Mouse (Mus musculus): ENCODE measurements around the gene Kansl1l. TPM values are rescaled to one million over a fixed set of nuclear protein-coding genes. Genes with fewer than 3 reads are reported as not detected.
"Not testable (repeated sequence)": the region's sequence is repeated elsewhere in the genome, so short reads cannot be mapped to it uniquely, and the experiment has no call there.

Kansl1l gene
- polyA plus RNA-seq, 1 experiment from 2014 or later: 16.1 TPM

GRCm38 (mm10) chr1:66700149-66700692 lies 117.1 kb downstream of the Kansl1l start:
- Histone ChIP-seq H3K9ac (replicated peaks; ENCODE audit: low read depth, low read length) (no peak overlapping the region), H3K27ac (ENCODE audit: low read length) (no peak overlapping the region), H3K4me2 (replicated peaks; ENCODE audit: low read depth, low read length) (peak overlapping the region; percentile 53), H3K4me1 (ENCODE audit: control insufficient read depth, insufficient read depth, low read length) (0 out of 2 replicates have a peak, but pooled peaks cover 6% of the 10 kb centered on the region), H3K27me3 (ENCODE audit: control insufficient read depth, insufficient read depth, low read length) (no peaks in the 10 kb centered on the region), H3K4me3 (ENCODE audit: low read depth, low read length) (peak overlapping the region; percentile 83), H3K9me3 (ENCODE audit: control insufficient read depth, low read depth, low read length) (no peaks in the 10 kb centered on the region), H3K36me3 (ENCODE audit: control insufficient read depth, insufficient read depth, low read length) (no peaks in the 10 kb centered on the region)
- 53% methylated on average over 5 of the region's 5 CpGs for WGBS
- peak; percentile 1; the same call in 1 of the 2 replicates for ATAC-seq (ENCODE audit: insufficient number of reproducible peaks, insufficient read depth, low FRiP score, low read depth)

DNA sequence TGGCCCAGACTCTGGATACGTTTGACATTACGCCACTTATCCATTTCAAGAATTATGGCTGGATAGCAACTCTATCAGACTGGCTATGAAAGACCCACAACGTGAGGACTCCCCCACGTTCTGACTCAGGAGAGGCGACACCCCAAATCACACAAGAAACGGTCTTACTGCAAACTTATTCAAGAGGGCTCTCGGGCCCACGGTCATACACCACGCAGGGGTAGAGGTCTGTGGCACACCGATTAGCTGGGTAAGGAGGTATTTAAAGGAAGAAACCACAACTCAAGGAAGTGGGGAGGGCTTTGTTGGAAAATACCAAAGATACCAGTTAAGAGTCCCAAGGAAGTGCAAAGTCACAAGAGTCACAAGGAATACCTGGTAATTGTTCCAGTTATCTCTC lies 117.7 kb downstream of the Kansl1l start:
- not testable (repeated sequence) for H3K4me2 ChIP-seq (replicated peaks; ENCODE audit: low read depth, low read length); H3K9ac ChIP-seq (replicated peaks; ENCODE audit: low read depth, low read length); ATAC-seq (ENCODE audit: insufficient number of reproducible peaks, insufficient read depth, low FRiP score, low read depth); H3K9me3 ChIP-seq (ENCODE audit: control insufficient read depth, low read depth, low read length); H3K36me3 ChIP-seq (ENCODE audit: control insufficient read depth, insufficient read depth, low read length); H3K4me1 ChIP-seq (ENCODE audit: control insufficient read depth, insufficient read depth, low read length); H3K4me3 ChIP-seq (ENCODE audit: low read depth, low read length); H3K27me3 ChIP-seq (ENCODE audit: control insufficient read depth, insufficient read depth, low read length); H3K27ac ChIP-seq (ENCODE audit: low read length)
- 88% methylated on average over 10 of the region's 10 CpGs for WGBS

DNA sequence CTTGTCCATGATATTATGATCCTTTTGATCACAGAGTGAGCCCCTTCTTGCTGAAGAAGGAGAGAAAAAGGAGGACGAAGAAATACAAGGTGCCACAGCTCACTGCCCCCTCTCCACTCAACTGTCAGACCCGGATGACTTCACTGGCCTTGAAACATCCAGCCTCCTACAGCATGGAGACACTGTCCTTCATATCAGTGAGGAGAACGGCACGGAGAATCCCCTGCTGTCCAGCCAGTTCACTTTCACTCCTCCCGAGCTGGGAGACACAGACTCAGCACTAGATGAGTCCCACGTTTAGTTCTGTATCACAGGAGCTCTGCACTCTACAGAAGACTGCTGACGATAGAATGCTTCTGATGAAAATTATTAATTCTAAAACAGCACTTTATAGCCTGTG lies 122.1 kb downstream of the Kansl1l start:
- H3K27me3 ChIP-seq (ENCODE audit: control insufficient read depth, insufficient read depth, low read length): no peaks in the 10 kb centered on the region
- no peak overlapping the region for H3K4me2 ChIP-seq (replicated peaks; ENCODE audit: low read depth, low read length)
- WGBS: 63% methylated on average over 7 of the region's 7 CpGs
- no peaks in the 10 kb centered on the region for H3K9me3 ChIP-seq (ENCODE audit: control insufficient read depth, low read depth, low read length)
- no peak for ATAC-seq (ENCODE audit: insufficient number of reproducible peaks, insufficient read depth, low FRiP score, low read depth)
- H3K9ac ChIP-seq (replicated peaks; ENCODE audit: low read depth, low read length): no peak overlapping the region
- no peak overlapping the region for H3K27ac ChIP-seq (ENCODE audit: low read length)
- no peaks in the 10 kb centered on the region for H3K4me1 ChIP-seq (ENCODE audit: control insufficient read depth, insufficient read depth, low read length)
- H3K4me3 ChIP-seq (ENCODE audit: low read depth, low read length): no peak overlapping the region
- no peaks in the 10 kb centered on the region for H3K36me3 ChIP-seq (ENCODE audit: control insufficient read depth, insufficient read depth, low read length)

DNA sequence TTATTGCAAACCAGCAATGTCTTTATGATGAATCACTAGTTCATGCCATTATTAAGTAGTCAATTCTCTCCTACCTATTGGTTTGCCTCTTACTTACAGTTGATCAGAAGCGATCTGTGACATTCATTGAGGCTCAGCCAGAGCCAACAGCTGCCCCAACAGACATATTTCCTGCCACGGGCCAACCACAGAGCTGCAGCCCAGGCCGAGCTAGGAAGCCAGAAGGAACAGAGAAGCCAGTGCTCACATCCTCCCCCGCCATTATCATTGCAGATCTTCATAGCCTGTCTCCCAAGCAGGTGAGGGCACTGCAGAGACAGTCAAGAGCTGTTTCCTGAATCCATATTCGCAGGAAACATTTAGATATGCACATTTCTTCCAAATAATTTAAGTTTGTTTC lies 123.1 kb downstream of the Kansl1l start:
- WGBS: 68% methylated on average over 5 of the region's 5 CpGs
- no peak overlapping the region for H3K4me2 ChIP-seq (replicated peaks; ENCODE audit: low read depth, low read length)
- ATAC-seq (ENCODE audit: insufficient number of reproducible peaks, insufficient read depth, low FRiP score, low read depth): no peak
- H3K9me3 ChIP-seq (ENCODE audit: control insufficient read depth, low read depth, low read length): no peaks in the 10 kb centered on the region
- no peaks in the 10 kb centered on the region for H3K4me1 ChIP-seq (ENCODE audit: control insufficient read depth, insufficient read depth, low read length)
- no peak overlapping the region for H3K9ac ChIP-seq (replicated peaks; ENCODE audit: low read depth, low read length)
- no peak overlapping the region for H3K27ac ChIP-seq (ENCODE audit: low read length)
- no peaks in the 10 kb centered on the region for H3K27me3 ChIP-seq (ENCODE audit: control insufficient read depth, insufficient read depth, low read length)
- H3K4me3 ChIP-seq (ENCODE audit: low read depth, low read length): no peak overlapping the region
- H3K36me3 ChIP-seq (ENCODE audit: control insufficient read depth, insufficient read depth, low read length): no peaks in the 10 kb centered on the region

GRCm38 (mm10) chr1:66692780-66693392 lies 124.5 kb downstream of the Kansl1l start:
- H3K9ac ChIP-seq (replicated peaks; ENCODE audit: low read depth, low read length): no peak overlapping the region
- no peak overlapping the region for H3K4me2 ChIP-seq (replicated peaks; ENCODE audit: low read depth, low read length)
- ATAC-seq (ENCODE audit: insufficient number of reproducible peaks, insufficient read depth, low FRiP score, low read depth): no peak
- no peaks in the 10 kb centered on the region for H3K36me3 ChIP-seq (ENCODE audit: control insufficient read depth, insufficient read depth, low read length)
- H3K9me3 ChIP-seq (ENCODE audit: control insufficient read depth, low read depth, low read length): no peaks in the 10 kb centered on the region
- H3K27ac ChIP-seq (ENCODE audit: low read length): no peak overlapping the region
- no peaks in the 10 kb centered on the region for H3K27me3 ChIP-seq (ENCODE audit: control insufficient read depth, insufficient read depth, low read length)
- 82% methylated on average over 8 of the region's 8 CpGs for WGBS
- H3K4me3 ChIP-seq (ENCODE audit: low read depth, low read length): no peak overlapping the region
- no peaks in the 10 kb centered on the region for H3K4me1 ChIP-seq (ENCODE audit: control insufficient read depth, insufficient read depth, low read length)

GRCm38 (mm10) chr1:66692308-66692707 lies 125.1 kb downstream of the Kansl1l start:
- H3K4me2 ChIP-seq (replicated peaks; ENCODE audit: low read depth, low read length): no peak overlapping the region
- no peaks in the 10 kb centered on the region for H3K9me3 ChIP-seq (ENCODE audit: control insufficient read depth, low read depth, low read length)
- ATAC-seq (ENCODE audit: insufficient number of reproducible peaks, insufficient read depth, low FRiP score, low read depth): no peak
- no peak overlapping the region for H3K27ac ChIP-seq (ENCODE audit: low read length)
- 81% methylated on average over 1 of the region's 1 CpGs for WGBS
- H3K9ac ChIP-seq (replicated peaks; ENCODE audit: low read depth, low read length): no peak overlapping the region
- no peaks in the 10 kb centered on the region for H3K4me1 ChIP-seq (ENCODE audit: control insufficient read depth, insufficient read depth, low read length)
- H3K36me3 ChIP-seq (ENCODE audit: control insufficient read depth, insufficient read depth, low read length): no peaks in the 10 kb centered on the region
- H3K27me3 ChIP-seq (ENCODE audit: control insufficient read depth, insufficient read depth, low read length): no peaks in the 10 kb centered on the region
- no peak overlapping the region for H3K4me3 ChIP-seq (ENCODE audit: low read depth, low read length)

DNA sequence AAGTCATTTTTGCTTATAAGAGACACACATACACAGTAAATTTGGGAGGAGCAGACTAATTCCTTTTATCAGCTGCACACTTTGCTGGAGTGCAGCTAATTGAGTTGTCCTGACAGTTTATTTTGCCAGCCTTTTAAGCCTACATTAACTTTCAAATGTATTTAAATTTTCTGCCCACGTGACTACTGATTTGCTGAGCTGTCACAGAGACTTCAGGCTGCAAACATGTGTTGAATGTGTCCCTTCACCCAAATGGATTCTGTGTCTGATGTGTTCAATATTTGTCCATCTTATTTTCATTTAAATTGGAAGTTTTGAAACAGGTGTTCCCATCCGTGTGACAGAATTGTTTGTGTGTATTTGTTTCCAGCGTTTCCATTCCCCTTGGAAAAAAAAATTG lies 125.6 kb downstream of the Kansl1l start:
- Histone ChIP-seq H3K4me1 (ENCODE audit: control insufficient read depth, insufficient read depth, low read length) (no peaks in the 10 kb centered on the region), H3K36me3 (ENCODE audit: control insufficient read depth, insufficient read depth, low read length) (no peaks in the 10 kb centered on the region), H3K9me3 (ENCODE audit: control insufficient read depth, low read depth, low read length) (no peaks in the 10 kb centered on the region), H3K27me3 (ENCODE audit: control insufficient read depth, insufficient read depth, low read length) (no peaks in the 10 kb centered on the region), H3K9ac (replicated peaks; ENCODE audit: low read depth, low read length) (no peak overlapping the region), H3K27ac (ENCODE audit: low read length) (no peak overlapping the region), H3K4me2 (replicated peaks; ENCODE audit: low read depth, low read length) (no peak overlapping the region), H3K4me3 (ENCODE audit: low read depth, low read length) (no peak overlapping the region)
- no peak for ATAC-seq (ENCODE audit: insufficient number of reproducible peaks, insufficient read depth, low FRiP score, low read depth)
- WGBS: 62% methylated on average over 3 of the region's 3 CpGs

DNA sequence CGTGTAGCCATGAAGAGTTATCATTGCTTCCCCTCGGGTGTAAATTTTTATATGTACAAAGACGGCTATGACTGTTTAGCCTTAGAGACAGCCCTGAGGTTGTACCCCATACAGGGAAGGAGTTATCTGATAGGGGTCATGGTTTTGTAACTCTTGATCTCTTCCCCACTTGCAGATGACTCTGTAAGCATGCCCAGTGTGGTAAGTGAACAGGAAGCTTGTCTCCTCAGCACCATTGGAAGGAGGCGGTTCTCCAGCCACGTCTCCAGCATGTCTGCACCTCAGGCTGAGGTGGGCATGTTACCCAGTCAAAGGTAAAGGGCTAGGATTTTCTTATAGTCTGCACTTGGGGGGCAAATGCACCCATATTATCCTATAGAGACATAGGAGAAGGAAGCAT lies 134.4 kb downstream of the Kansl1l start:
- Histone ChIP-seq H3K9me3 (ENCODE audit: control insufficient read depth, low read depth, low read length) (no peaks in the 10 kb centered on the region), H3K4me1 (ENCODE audit: control insufficient read depth, insufficient read depth, low read length) (no peaks in the 10 kb centered on the region), H3K36me3 (ENCODE audit: control insufficient read depth, insufficient read depth, low read length) (no peaks in the 10 kb centered on the region), H3K27me3 (ENCODE audit: control insufficient read depth, insufficient read depth, low read length) (no peaks in the 10 kb centered on the region), H3K4me3 (ENCODE audit: low read depth, low read length) (no peak overlapping the region), H3K9ac (replicated peaks; ENCODE audit: low read depth, low read length) (no peak overlapping the region), H3K4me2 (replicated peaks; ENCODE audit: low read depth, low read length) (no peak overlapping the region), H3K27ac (ENCODE audit: low read length) (no peak overlapping the region)
- WGBS: 85% methylated on average over 5 of the region's 5 CpGs
- ATAC-seq (ENCODE audit: insufficient number of reproducible peaks, insufficient read depth, low FRiP score, low read depth): no peak

GRCm38 (mm10) chr1:66678662-66679061 lies 138.7 kb downstream of the Kansl1l start:
- H3K9ac ChIP-seq (replicated peaks; ENCODE audit: low read depth, low read length): no peak overlapping the region

More at GRCm38 (mm10) chr1:66678662-66679061, 138.7 kb downstream of the Kansl1l start:
- no peaks in the 10 kb centered on the region for H3K4me1 ChIP-seq (ENCODE audit: control insufficient read depth, insufficient read depth, low read length)
- H3K9me3 ChIP-seq (ENCODE audit: control insufficient read depth, low read depth, low read length): no peaks in the 10 kb centered on the region
- no peak overlapping the region for H3K4me3 ChIP-seq (ENCODE audit: low read depth, low read length)
- no peaks in the 10 kb centered on the region for H3K27me3 ChIP-seq (ENCODE audit: control insufficient read depth, insufficient read depth, low read length)
- H3K4me2 ChIP-seq (replicated peaks; ENCODE audit: low read depth, low read length): no peak overlapping the region
- 41% methylated on average over 2 of the region's 2 CpGs for WGBS
- H3K27ac ChIP-seq (ENCODE audit: low read length): no peak overlapping the region
- ATAC-seq (ENCODE audit: insufficient number of reproducible peaks, insufficient read depth, low FRiP score, low read depth): no peak
- no peaks in the 10 kb centered on the region for H3K36me3 ChIP-seq (ENCODE audit: control insufficient read depth, insufficient read depth, low read length)

All from stomach, embryonic 14.5 days (tissue).